Mouse (Mus musculus): ENCODE data around the gene Gm20388. TPM values are rescaled to one million over a fixed set of nuclear protein-coding genes. Genes with fewer than 3 reads are reported as not detected.

Gm20388 gene
- polyA plus RNA-seq, 1 experiment from 2014 or later = not detected

DNA sequence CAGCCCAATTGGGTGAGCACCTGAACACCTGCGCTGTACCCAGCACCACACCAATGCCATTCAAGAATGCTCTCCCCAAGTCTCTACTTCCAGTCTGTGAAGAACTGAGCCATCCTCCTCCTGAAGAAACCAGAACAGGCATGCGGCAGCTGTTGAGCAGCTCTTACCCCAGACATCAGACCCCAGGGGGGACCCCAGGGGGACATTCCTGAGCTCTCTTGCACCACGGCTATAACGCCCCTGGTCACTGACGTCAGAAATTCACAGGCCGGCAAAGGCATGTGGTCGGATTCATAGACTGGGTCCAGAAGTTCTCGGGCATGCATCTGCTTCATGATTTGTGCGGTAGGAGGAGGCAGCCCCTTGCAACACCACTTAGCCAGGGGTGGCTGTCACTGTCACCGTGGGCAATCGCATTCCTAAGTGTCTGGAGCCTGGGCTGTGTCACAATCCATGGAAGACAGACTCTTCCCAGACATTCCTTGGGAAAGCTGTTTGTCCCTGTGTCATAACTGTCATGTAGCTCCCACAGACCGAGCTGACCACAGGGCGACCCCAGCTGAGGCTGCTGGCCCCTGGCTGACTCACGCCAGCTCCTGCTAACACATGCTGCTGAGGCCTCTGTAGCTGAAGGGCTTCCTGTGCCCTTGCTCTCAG is 2256.7 kb downstream of the Gm20388 start:
- WGBS = 73% methylated on average over 14 of the region's 14 CpGs
- no peaks in the 10 kb centered on the region for H3K4me1 ChIP-seq (replicated peaks; ENCODE audit: control insufficient read depth, insufficient read depth, low read length)
- no peaks in the 10 kb centered on the region; the same call in 1 of the 2 replicates for H3K27me3 ChIP-seq (replicated peaks; ENCODE audit: control insufficient read depth, insufficient read depth, low read length)
- TF ChIP-seq CTCF (IDR thresholded peaks at IDR 0.05; ENCODE audit: low read depth) = no peak
- ATAC-seq = no peak
- H3K27ac ChIP-seq (ENCODE audit: low read depth, low read length) = no peak overlapping the region
- H3K9me3 ChIP-seq (ENCODE audit: control insufficient read depth) = no peaks in the 10 kb centered on the region
- no peak overlapping the region for H3K9ac ChIP-seq (ENCODE audit: low read depth, low read length)
- H3K36me3 ChIP-seq (ENCODE audit: control insufficient read depth, insufficient read depth) = no peaks in the 10 kb centered on the region
- H3K4me2 ChIP-seq (replicated peaks; ENCODE audit: low read depth) = no peak overlapping the region
- no peak overlapping the region for H3K4me3 ChIP-seq (ENCODE audit: low read depth, low read length)

DNA sequence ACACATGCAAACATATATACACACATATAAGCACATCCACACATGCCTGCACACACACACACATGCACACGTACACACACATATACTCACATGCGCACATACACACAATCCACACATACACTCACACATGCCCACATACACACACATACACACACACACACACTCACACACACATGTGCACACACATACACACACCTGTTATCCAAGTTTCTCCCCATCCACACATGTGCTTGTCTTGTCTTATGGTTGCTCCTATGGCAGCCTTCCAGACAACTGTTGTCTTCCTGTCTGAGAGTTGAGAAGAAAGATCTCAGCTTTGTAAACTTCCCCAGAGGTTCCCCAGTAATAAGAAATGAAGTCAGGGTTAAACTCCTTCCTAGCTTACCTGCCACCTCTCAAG is 2258.8 kb downstream of the Gm20388 start:
- 95% methylated on average over 2 of the region's 2 CpGs for WGBS
- no peak for TF ChIP-seq CTCF (IDR thresholded peaks at IDR 0.05; ENCODE audit: low read depth)

DNA sequence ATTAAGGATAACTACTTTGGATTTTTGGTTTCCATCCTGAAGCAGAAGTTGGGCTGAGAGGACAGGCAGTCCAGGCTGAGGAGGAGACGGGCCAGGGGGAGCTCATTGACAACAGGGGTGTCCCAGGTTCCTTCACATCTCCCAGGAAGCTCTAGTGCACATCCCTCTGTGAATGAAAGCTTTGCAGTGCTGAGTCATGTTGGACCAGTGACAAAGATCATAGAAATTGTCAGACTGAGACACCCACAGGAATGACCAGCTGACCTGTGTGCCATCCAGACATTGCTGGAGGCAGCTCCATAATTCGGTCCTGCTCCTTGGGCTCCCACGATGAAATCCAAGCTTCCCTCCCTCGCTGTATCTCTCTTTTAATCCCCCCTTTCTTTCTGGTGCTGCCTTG is 2261.2 kb downstream of the Gm20388 start:
- Histone ChIP-seq H3K9me3 (ENCODE audit: control insufficient read depth) (no peaks in the 10 kb centered on the region), H3K9ac (ENCODE audit: low read depth, low read length) (no peak overlapping the region), H3K36me3 (ENCODE audit: control insufficient read depth, insufficient read depth) (no peaks in the 10 kb centered on the region), H3K4me1 (replicated peaks; ENCODE audit: control insufficient read depth, insufficient read depth, low read length) (no peaks in the 10 kb centered on the region), H3K27me3 (replicated peaks; ENCODE audit: control insufficient read depth, insufficient read depth, low read length) (no peaks in the 10 kb centered on the region; the same call in 1 of the 2 replicates), H3K4me2 (replicated peaks; ENCODE audit: low read depth) (no peak overlapping the region), H3K27ac (ENCODE audit: low read depth, low read length) (no peak overlapping the region), H3K4me3 (ENCODE audit: low read depth, low read length) (no peak overlapping the region)
- 93% methylated on average over 4 of the region's 4 CpGs for WGBS
- no peak for ATAC-seq
- no peak for TF ChIP-seq CTCF (IDR thresholded peaks at IDR 0.05; ENCODE audit: low read depth)

More for the DNA sequence above, 2258.8 kb downstream of the Gm20388 start:
- Histone ChIP-seq H3K9ac (ENCODE audit: low read depth, low read length) (no peak overlapping the region), H3K36me3 (ENCODE audit: control insufficient read depth, insufficient read depth) (no peaks in the 10 kb centered on the region), H3K27me3 (replicated peaks; ENCODE audit: control insufficient read depth, insufficient read depth, low read length) (no peaks in the 10 kb centered on the region; the same call in 1 of the 2 replicates), H3K27ac (ENCODE audit: low read depth, low read length) (no peak overlapping the region), H3K9me3 (ENCODE audit: control insufficient read depth) (no peaks in the 10 kb centered on the region), H3K4me1 (replicated peaks; ENCODE audit: control insufficient read depth, insufficient read depth, low read length) (no peaks in the 10 kb centered on the region), H3K4me3 (ENCODE audit: low read depth, low read length) (no peak overlapping the region), H3K4me2 (replicated peaks; ENCODE audit: low read depth) (no peak overlapping the region)
- no peak for ATAC-seq

DNA sequence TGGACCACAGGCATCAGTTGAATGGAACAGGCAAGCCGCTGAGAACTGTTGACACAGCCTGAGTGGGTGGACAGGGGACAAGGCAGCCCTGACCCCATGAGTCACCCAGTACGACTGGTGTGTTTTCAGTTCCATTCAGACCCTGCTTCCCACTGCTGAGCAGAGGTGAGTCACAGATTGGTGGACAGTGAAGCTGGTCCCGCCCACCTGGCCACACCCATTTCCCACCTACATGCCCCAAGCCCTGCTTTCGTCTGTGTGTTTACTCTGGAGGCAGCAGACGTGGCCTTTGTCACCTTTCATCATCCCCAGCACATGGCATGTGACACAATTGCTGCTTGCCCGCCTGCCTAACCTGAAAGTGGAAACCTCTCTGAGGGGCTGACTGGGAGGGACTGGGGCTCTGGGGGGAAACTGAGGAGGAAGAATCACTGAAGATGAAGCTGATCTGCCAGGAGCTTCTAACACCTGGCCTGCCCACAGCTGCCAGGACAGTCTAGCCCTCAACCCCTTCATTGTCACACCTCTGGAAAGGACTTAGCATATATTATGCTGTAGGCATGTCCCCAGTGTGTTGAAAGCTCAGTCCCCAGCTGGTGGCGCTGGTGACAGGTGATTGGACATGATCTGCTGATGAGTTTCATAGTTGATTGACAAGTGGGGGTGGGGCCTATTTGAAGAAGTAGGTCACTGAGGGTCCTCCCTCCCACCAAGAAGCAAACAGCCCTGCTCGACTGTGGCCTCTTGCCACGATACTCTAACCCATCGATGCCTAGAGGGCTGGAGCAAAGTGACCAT is 2263.7 kb downstream of the Gm20388 start:
- peak; percentile 63 for ATAC-seq
- WGBS = 29% methylated on average over 10 of the region's 10 CpGs

DNA sequence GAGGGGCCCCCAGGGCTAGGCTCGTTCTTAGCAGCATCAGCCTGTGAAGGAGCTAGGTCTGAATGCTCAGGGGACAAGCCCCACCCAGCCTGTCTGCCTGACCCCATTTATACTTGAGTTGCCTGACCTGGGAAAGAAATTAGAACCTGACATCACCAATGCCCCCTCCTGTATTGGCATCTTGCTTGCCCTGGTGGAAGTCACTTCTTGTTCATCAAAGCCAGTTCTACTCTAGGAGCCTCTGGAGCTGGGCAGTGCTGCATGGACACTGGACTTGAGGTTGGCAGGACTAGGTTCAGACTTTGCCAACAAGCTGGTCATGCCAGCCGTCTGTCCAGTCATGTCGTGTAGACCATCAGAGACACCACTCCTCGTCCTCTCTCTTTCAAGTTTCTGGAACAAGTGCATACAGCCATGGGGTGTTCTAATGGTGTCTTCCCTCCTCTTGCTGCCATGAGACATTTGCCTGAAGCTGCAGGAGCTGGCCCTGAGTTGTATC is 2267.8 kb downstream of the Gm20388 start:
- H3K27me3 ChIP-seq (replicated peaks; ENCODE audit: control insufficient read depth, insufficient read depth, low read length) = no peaks in the 10 kb centered on the region
- H3K4me2 ChIP-seq (replicated peaks; ENCODE audit: low read depth) = no peak overlapping the region
- H3K27ac ChIP-seq (ENCODE audit: low read depth, low read length) = no peak overlapping the region
- H3K9me3 ChIP-seq (ENCODE audit: control insufficient read depth) = no peaks in the 10 kb centered on the region
- H3K4me3 ChIP-seq (ENCODE audit: low read depth, low read length) = no peak overlapping the region
- H3K36me3 ChIP-seq (ENCODE audit: control insufficient read depth, insufficient read depth) = no peaks in the 10 kb centered on the region
- H3K4me1 ChIP-seq (replicated peaks; ENCODE audit: control insufficient read depth, insufficient read depth, low read length) = peaks cover 4% of the 10 kb centered on the region; the same call in 1 of the 2 replicates
- no peak for ATAC-seq
- WGBS = 78% methylated on average over 4 of the region's 4 CpGs
- no peak for TF ChIP-seq CTCF (IDR thresholded peaks at IDR 0.05; ENCODE audit: low read depth)
- no peak overlapping the region for H3K9ac ChIP-seq (ENCODE audit: low read depth, low read length)

More for the DNA sequence above, 2263.7 kb downstream of the Gm20388 start:
- no peak overlapping the region for H3K4me2 ChIP-seq (replicated peaks; ENCODE audit: low read depth)
- H3K27ac ChIP-seq (ENCODE audit: low read depth, low read length) = no peak overlapping the region
- no peaks in the 10 kb centered on the region for H3K9me3 ChIP-seq (ENCODE audit: control insufficient read depth)
- H3K27me3 ChIP-seq (replicated peaks; ENCODE audit: control insufficient read depth, insufficient read depth, low read length) = no peaks in the 10 kb centered on the region; the same call in 1 of the 2 replicates
- H3K9ac ChIP-seq (ENCODE audit: low read depth, low read length) = no peak overlapping the region
- no peaks in the 10 kb centered on the region for H3K4me1 ChIP-seq (replicated peaks; ENCODE audit: control insufficient read depth, insufficient read depth, low read length)
- no peak overlapping the region for H3K4me3 ChIP-seq (ENCODE audit: low read depth, low read length)
- no peaks in the 10 kb centered on the region for H3K36me3 ChIP-seq (ENCODE audit: control insufficient read depth, insufficient read depth)
- peak; percentile 51 for TF ChIP-seq CTCF (IDR thresholded peaks at IDR 0.05; ENCODE audit: low read depth)

DNA sequence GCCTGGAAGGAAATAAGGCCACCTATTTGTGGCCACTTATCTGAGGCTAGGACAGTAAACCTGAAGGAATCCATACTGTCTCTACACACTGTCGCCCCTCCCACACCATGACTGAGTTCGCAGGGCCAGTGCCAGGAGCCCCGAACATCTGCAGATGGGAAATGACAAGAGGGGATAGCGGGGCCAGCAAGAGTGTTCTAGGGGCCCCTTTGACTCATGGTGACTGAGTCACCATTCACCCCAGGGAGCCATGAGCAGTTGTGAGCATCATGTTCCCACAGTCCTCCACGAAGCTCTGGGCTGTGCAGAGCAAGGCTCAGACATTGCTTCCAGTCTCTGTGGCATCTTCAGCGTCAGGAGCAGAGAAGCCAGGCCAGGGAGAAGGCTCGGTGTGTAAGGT is 2268.7 kb downstream of the Gm20388 start:
- peaks cover 4% of the 10 kb centered on the region; the same call in 1 of the 2 replicates for H3K4me1 ChIP-seq (replicated peaks; ENCODE audit: control insufficient read depth, insufficient read depth, low read length)
- no peak overlapping the region for H3K4me3 ChIP-seq (ENCODE audit: low read depth, low read length)
- 61% methylated on average over 7 of the region's 7 CpGs for WGBS
- no peak for ATAC-seq
- H3K27me3 ChIP-seq (replicated peaks; ENCODE audit: control insufficient read depth, insufficient read depth, low read length) = no peaks in the 10 kb centered on the region
- H3K9me3 ChIP-seq (ENCODE audit: control insufficient read depth) = no peaks in the 10 kb centered on the region
- no peak for TF ChIP-seq CTCF (IDR thresholded peaks at IDR 0.05; ENCODE audit: low read depth)
- H3K36me3 ChIP-seq (ENCODE audit: control insufficient read depth, insufficient read depth) = no peaks in the 10 kb centered on the region
- H3K9ac ChIP-seq (ENCODE audit: low read depth, low read length) = no peak overlapping the region
- H3K27ac ChIP-seq (ENCODE audit: low read depth, low read length) = no peak overlapping the region
- no peak overlapping the region for H3K4me2 ChIP-seq (replicated peaks; ENCODE audit: low read depth)
